26 mouse cellular contexts compared by ENCODE assay signal in the genomic region with DNA sequence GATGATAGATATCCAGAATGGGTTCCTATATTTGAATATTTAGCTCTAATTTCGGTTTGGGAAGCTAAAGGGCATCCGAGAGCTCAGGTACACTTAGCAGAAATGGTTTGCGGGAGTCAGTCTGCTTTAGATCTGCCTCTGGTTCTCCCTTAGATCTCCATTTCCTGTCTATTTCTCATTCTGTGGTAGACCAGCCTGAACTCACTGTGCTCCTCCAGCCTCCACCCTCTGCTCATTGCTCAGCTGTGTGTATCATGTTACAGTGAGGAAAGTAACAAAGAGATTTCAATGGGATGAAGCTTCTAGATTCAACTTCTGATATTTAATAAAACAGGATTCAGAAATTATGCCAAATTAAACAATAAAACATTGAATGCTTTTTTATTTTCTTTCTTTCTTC.
"Had no signal": no experiment of that assay in that cellular context is flagged by ENCODE, and none has a peak within 500 bp of the region (broad histone marks: within the 10 kb centered on the region; RNA-seq: fewer than 3 reads in every experiment).

No protein-coding gene starts in this region.

- H3K27me3 ChIP-seq: limb, embryonic 12.5 days; limb, embryonic 15.5 days; lung, embryonic 15.5 days; megakaryocyte, embryonic 14.5 days; midbrain, embryonic 15.5 days; neural tube, embryonic 12.5 days; neural tube, embryonic 15.5 days had no signal

- ATAC-seq: liver, postnatal 0 days; midbrain, embryonic 15.5 days had no signal

- H3K9me3 ChIP-seq: limb, embryonic 12.5 days; limb, embryonic 15.5 days; lung, embryonic 15.5 days; megakaryocyte, embryonic 14.5 days; midbrain, embryonic 10.5 days; midbrain, embryonic 15.5 days; neural tube, embryonic 12.5 days; neural tube, embryonic 15.5 days had no signal

- H3K4me1 ChIP-seq: limb, embryonic 12.5 days; limb, embryonic 15.5 days; lung, embryonic 15.5 days; megakaryocyte, embryonic 14.5 days; midbrain, embryonic 10.5 days; midbrain, embryonic 15.5 days; neural tube, embryonic 12.5 days; neural tube, embryonic 15.5 days had no signal

- DNase-seq: kidney, adult 9 months; kidney, postnatal 14 days; kidney, postnatal 4 days; layer of hippocampus, adult 9-11 months; left cerebral cortex, postnatal 4 days; liver, postnatal 0 days; lung, postnatal 10 days; lung, postnatal 36 days; right cerebral cortex, adult 18-20 months; right cerebral cortex, postnatal 14 days; right cerebral cortex, postnatal 4 days; thymus, adult 2 months; thymus, postnatal 14 days; thymus, postnatal 4 days had no signal

- H3K4me2 ChIP-seq: limb, embryonic 12.5 days; limb, embryonic 15.5 days; liver, embryonic 11.5 days; lung, embryonic 15.5 days; midbrain, embryonic 15.5 days; neural tube, embryonic 12.5 days; neural tube, embryonic 15.5 days had no signal

- H3K9ac ChIP-seq: limb, embryonic 12.5 days; limb, embryonic 15.5 days; liver, embryonic 14.5 days; liver, postnatal 0 days; lung, embryonic 15.5 days; midbrain, embryonic 15.5 days; neural tube, embryonic 12.5 days; neural tube, embryonic 15.5 days had no signal

- H3K4me3 ChIP-seq: layer of hippocampus, adult 2 months; limb, embryonic 12.5 days; limb, embryonic 15.5 days; lung, embryonic 15.5 days; megakaryocyte, embryonic 14.5 days; midbrain, embryonic 10.5 days; midbrain, embryonic 15.5 days; neural tube, embryonic 12.5 days; neural tube, embryonic 15.5 days had no signal

- H3K36me3 ChIP-seq: limb, embryonic 12.5 days; limb, embryonic 15.5 days; lung, embryonic 15.5 days; midbrain, embryonic 10.5 days; midbrain, embryonic 15.5 days; neural tube, embryonic 12.5 days; neural tube, embryonic 15.5 days had no signal

- H3K27ac ChIP-seq: layer of hippocampus, adult 2 months; limb, embryonic 12.5 days; limb, embryonic 15.5 days; liver, embryonic 14.5 days; lung, embryonic 15.5 days; midbrain, embryonic 10.5 days; midbrain, embryonic 15.5 days; neural tube, embryonic 12.5 days; neural tube, embryonic 15.5 days; stomach, postnatal 0 days had no signal
